ENCODE assay signal across 12 mouse cellular contexts in genomic region chr17:47949441-47949840, GRCm38 (mm10).
"Had no signal": no experiment of that assay in that cellular context is flagged by ENCODE, and none has a peak within 500 bp of the region (broad histone marks: within the 10 kb centered on the region; RNA-seq: fewer than 3 reads in every experiment).

No protein-coding gene starts in this region.

- DNase-seq: gastrocnemius, adult 2 months; gastrocnemius, postnatal 10 days; gastrocnemius, postnatal 25 days; heart, adult 18-20 months; heart, postnatal 10 days; heart, postnatal 4 days; kidney, adult 18-20 months; kidney, adult 8-10 months; kidney, postnatal 10 days; kidney, postnatal 25 days; kidney, postnatal 4 days; left cerebral cortex, postnatal 4 days had no signal
